Mouse (Mus musculus): Measurements from ENCODE around the gene Aldh1a2.

Gene Aldh1a2

GRCm38 (mm10) chr9:71215248-71216035, at the start of gene Aldh1a2:
TSS of gene Aldh1a2 (plus strand) at chr9:71215789.
- no peak for DNase-seq (ENCODE audit: extremely low read depth, insufficient read length, low spot score)

- DNase-seq (ENCODE audit: extremely low read depth, insufficient read length, low spot score): no peak
These were observed 49.4 kb upstream of the Aldh1a2 start for GRCm38 (mm10) chr9:71166019-71166705.

GRCm38 (mm10) chr9:71166871-71167465, 48.6 kb upstream of the Aldh1a2 start:
- DNase-seq (ENCODE audit: extremely low read depth, insufficient read length, low spot score): no peak

- no peak for DNase-seq (ENCODE audit: extremely low read depth, insufficient read length, low spot score)
These were observed 47.9 kb upstream of the Aldh1a2 start for GRCm38 (mm10) chr9:71167473-71168215.

- DNase-seq (ENCODE audit: extremely low read depth, insufficient read length, low spot score): no peak
These were observed 47.1 kb upstream of the Aldh1a2 start, which contains the start of gene Aqp9 for GRCm38 (mm10) chr9:71168511-71168910. TSS of gene Aqp9 (minus strand) at chr9:71168682.

- no peak for DNase-seq (ENCODE audit: extremely low read depth, insufficient read length, low spot score)
These were observed 42.1 kb upstream of the Aldh1a2 start for GRCm38 (mm10) chr9:71173533-71173932.

GRCm38 (mm10) chr9:71174316-71174975, 41.1 kb upstream of the Aldh1a2 start:
- DNase-seq (ENCODE audit: extremely low read depth, insufficient read length, low spot score): no peak

- DNase-seq (ENCODE audit: extremely low read depth, insufficient read length, low spot score): no peak
These were observed 39.9 kb upstream of the Aldh1a2 start for GRCm38 (mm10) chr9:71175686-71176085.

- DNase-seq (ENCODE audit: extremely low read depth, insufficient read length, low spot score): no peak
These were observed 36.2 kb upstream of the Aldh1a2 start for GRCm38 (mm10) chr9:71179276-71179896.

- no peak for DNase-seq (ENCODE audit: extremely low read depth, insufficient read length, low spot score)
These were observed 35.5 kb upstream of the Aldh1a2 start for GRCm38 (mm10) chr9:71179964-71180700.

GRCm38 (mm10) chr9:71185285-71185684, 30.3 kb upstream of the Aldh1a2 start:
- no peak for DNase-seq (ENCODE audit: extremely low read depth, insufficient read length, low spot score)

- no peak for DNase-seq (ENCODE audit: extremely low read depth, insufficient read length, low spot score)
These were observed 29.8 kb upstream of the Aldh1a2 start for GRCm38 (mm10) chr9:71185823-71186222.

- no peak for DNase-seq (ENCODE audit: extremely low read depth, insufficient read length, low spot score)
These were observed 28.2 kb upstream of the Aldh1a2 start for GRCm38 (mm10) chr9:71187396-71187795.

GRCm38 (mm10) chr9:71188647-71189415, 26.8 kb upstream of the Aldh1a2 start:
- DNase-seq (ENCODE audit: extremely low read depth, insufficient read length, low spot score): no peak

- no peak for DNase-seq (ENCODE audit: extremely low read depth, insufficient read length, low spot score)
These were observed 16.8 kb upstream of the Aldh1a2 start for GRCm38 (mm10) chr9:71198826-71199225.

GRCm38 (mm10) chr9:71202265-71202664, 13.3 kb upstream of the Aldh1a2 start:
- DNase-seq (ENCODE audit: extremely low read depth, insufficient read length, low spot score): no peak

GRCm38 (mm10) chr9:71209299-71209698, 6.3 kb upstream of the Aldh1a2 start:
- DNase-seq (ENCODE audit: extremely low read depth, insufficient read length, low spot score): no peak

- no peak for DNase-seq (ENCODE audit: extremely low read depth, insufficient read length, low spot score)
These were observed 4.7 kb upstream of the Aldh1a2 start for GRCm38 (mm10) chr9:71210870-71211269.

All from 3134 (cell line).